Mouse (Mus musculus) thymus, adult 2 months (tissue): Measurements from ENCODE around the gene Otud5. TPM values are rescaled to one million over a fixed set of nuclear protein-coding genes. Genes with fewer than 3 reads are reported as not detected.
A peak's percentile ranks its signal among the peaks of the same experiment; 100 is the strongest.

ENCODE experiments used
- DNase-seq: peaks from one replicate; pipeline ENCODE4 v3.0.0; 2021
- H3K27ac ChIP-seq: fragments of 200-500 bp; 2 replicates; pipeline ENCODE4 v1.5.1; 2012; ENCODE audit warnings: low read length, control low read depth; ENCODE audit not compliant: control insufficient read depth, insufficient read depth
- H3K27me3 ChIP-seq: fragments of 200-500 bp; 2 replicates; pipeline ENCODE4 v1.6.1; 2012; ENCODE audit warnings: mild to moderate bottlenecking, low read length, moderate library complexity, mixed read lengths; ENCODE audit not compliant: control insufficient read depth, insufficient read depth
- H3K36me3 ChIP-seq: fragments of 200-500 bp; 2 replicates; pipeline ENCODE4 v1.6.1; 2012; ENCODE audit warnings: mild to moderate bottlenecking, low read length, moderate library complexity; ENCODE audit not compliant: control insufficient read depth, insufficient read depth
- H3K4me1 ChIP-seq: fragments of 200-500 bp; replicated peaks from 2 replicates; pipeline ENCODE4 v1.6.1; 2012; ENCODE audit warnings: low read length; ENCODE audit not compliant: control insufficient read depth, insufficient read depth
- H3K4me3 ChIP-seq: fragments of 200-500 bp; 2 replicates; pipeline ENCODE4 v1.5.1; 2012; ENCODE audit warnings: mild to moderate bottlenecking, low read length, control low read depth, moderate library complexity; ENCODE audit not compliant: control insufficient read depth, insufficient read depth
- CTCF ChIP-seq: fragments of 200-500 bp; IDR thresholded peaks from 2 replicates; pipeline ENCODE4 v1.5.1; 2012; ENCODE audit warnings: mild to moderate bottlenecking, control low read depth, low read length, moderate library complexity, borderline replicate concordance; ENCODE audit not compliant: control insufficient read depth, poor library complexity, insufficient read depth; ENCODE audit errors: extremely low read depth
- POLR2A ChIP-seq: fragments of 200-500 bp; IDR thresholded peaks from 2 replicates; pipeline ENCODE4 v1.6.1; 2012; ENCODE audit warnings: mild to moderate bottlenecking, low read length, control low read depth, moderate library complexity; ENCODE audit not compliant: control insufficient read depth, poor library complexity, insufficient read depth; ENCODE audit errors: extremely low read depth
- WGBS: fragments of 180-500 bp; shearing (Covaris S2); methylation state at CpG from one replicate; pipeline ENCODE4 v1.1.7; 2018; 5-methylcytosine and 5-hydroxymethylcytosine counted together
- polyA plus RNA-seq: library from polyadenylated mRNA; depleted of rRNA; stranded (reverse); fragments of >200 nt; gene quantifications from 2 replicates; pipeline ENCODE4 v1.2.3, GENCODE M21; 2012

The Otud5 gene
- polyA plus RNA-seq, 1 experiment: 112 TPM

DNA sequence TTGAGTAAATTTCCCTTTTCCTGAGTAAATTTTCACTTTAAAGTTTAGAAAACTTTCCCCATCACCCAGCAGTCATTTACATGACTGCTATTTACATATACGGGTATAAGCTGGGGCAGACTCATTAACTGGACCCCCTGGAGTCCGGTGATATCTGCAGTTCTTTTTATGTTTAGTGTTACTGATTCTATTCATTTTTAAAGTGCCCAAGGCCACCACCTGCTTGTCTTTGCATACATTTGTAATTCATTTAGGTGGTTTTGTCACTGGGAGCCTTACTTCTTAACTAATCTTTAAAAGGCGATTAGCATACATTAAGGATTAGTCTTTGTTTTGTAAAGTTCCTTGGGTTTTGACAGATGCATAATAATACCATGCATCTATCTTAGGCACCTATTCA, 28.7 kb downstream of the Otud5 start:
- no peak overlapping the region for H3K27ac ChIP-seq
- WGBS: 93% methylated on average over 3 of the region's 3 CpGs
- H3K4me3 ChIP-seq: no peak overlapping the region
- DNase-seq: no peak
- H3K27me3 ChIP-seq: no peaks in the 10 kb centered on the region
- peaks cover 6% of the 10 kb centered on the region for H3K4me1 ChIP-seq
- TF ChIP-seq POLR2A (no peak), CTCF (no peak)
- peaks cover 28% of the 10 kb centered on the region for H3K36me3 ChIP-seq

DNA sequence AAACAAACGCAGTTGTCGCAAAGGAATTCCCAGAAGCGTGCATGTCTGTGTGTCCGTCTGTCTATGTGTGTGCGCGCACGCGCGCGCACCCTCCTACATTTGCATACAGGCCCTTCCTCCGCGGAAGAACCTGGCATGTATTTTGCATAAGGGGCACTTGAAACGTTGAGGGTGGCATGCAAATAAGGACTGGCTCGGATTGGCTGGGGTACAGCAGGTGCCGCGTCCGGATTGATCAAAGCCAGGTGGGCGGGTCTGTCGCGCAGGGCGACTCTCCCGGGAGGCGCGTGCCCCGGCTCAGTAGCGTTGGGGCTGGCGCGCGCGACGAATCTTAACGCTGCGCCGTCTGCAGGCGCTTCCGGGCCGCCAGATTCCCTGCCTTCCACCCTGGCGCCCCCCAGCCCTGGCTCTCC, 36.8 kb downstream of the Otud5 start, which contains the start of gene Pim2:
Gene Pim2 (plus strand): TSS at position 256 of the 413 bp plus-strand sequence.
- TF ChIP-seq CTCF (no peak), POLR2A (peak; percentile 72)
- DNase-seq: peak; percentile 86
- H3K4me3 ChIP-seq: peak within 1 kb of the TSS; percentile 78
- WGBS: 1% methylated on average over 31 of the region's 38 CpGs
- H3K4me1 ChIP-seq: peaks cover 13% of the 10 kb centered on the region
- H3K27me3 ChIP-seq: no peaks in the 10 kb centered on the region
- H3K36me3 ChIP-seq: peaks cover 10% of the 10 kb centered on the region; the same call in 1 of the 2 replicates
- no peak within 1 kb of the TSS for H3K27ac ChIP-seq

DNA sequence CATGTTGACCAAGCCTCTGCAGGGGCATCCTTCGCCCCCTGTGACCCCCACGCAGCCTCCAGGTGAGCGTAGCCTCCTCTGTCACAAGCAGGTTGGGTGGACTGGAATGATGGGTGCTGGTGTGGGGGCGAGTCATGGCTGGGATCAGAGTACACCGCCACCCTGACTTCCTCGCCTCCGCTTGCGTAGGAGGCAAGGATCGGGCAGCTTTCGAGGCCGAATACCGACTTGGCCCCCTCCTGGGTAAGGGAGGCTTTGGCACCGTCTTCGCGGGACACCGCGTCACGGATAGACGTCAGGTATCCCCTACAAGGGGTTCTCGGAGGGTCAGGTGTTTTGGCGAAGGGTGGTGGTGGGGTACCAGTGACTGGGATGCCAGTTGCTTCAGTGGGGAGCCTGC, 37.3 kb downstream of the Otud5 start:
- H3K27ac ChIP-seq: no peak overlapping the region
- DNase-seq: peak; percentile 19
- 5% methylated on average over 17 of the region's 21 CpGs for WGBS

DNA sequence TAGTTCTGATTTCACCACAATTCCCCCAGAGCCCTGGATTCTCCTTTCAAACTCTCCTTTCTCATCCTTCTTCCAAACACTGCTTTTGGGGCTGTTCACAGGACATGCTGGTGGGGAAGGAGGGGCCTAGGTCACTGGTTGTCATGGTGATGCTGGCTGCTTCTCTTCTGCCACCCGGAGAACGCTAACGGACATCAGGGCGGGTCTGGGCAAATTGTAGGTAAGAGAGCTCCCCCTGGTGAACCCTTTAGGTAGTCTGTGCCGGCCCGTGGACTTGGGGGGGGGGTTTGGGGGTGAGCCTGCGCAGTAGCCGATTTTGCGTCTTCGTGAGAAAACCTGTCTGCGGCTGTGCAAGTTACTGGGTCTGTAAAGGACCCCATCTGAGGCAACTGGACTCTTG, 38.7 kb downstream of the Otud5 start:
- peak; percentile 43 for DNase-seq
- Histone ChIP-seq H3K4me1 (peaks cover 15% of the 10 kb centered on the region), H3K27ac (no peak overlapping the region), H3K36me3 (no peaks in the 10 kb centered on the region), H3K27me3 (no peaks in the 10 kb centered on the region), H3K4me3 (peak overlapping the region; percentile 14; the same call in 1 of the 2 replicates)
- TF ChIP-seq CTCF (peak; percentile 53; the same call in 1 of the 2 replicates), POLR2A (no peak)
- WGBS: 1% methylated on average over 11 of the region's 11 CpGs

More for the DNA sequence above, 37.3 kb downstream of the Otud5 start:
- Histone ChIP-seq H3K4me3 (peak overlapping the region; percentile 78), H3K36me3 (peaks cover 6% of the 10 kb centered on the region; the same call in 1 of the 2 replicates), H3K27me3 (no peaks in the 10 kb centered on the region), H3K4me1 (peaks cover 13% of the 10 kb centered on the region)
- TF ChIP-seq CTCF: no peak
- TF ChIP-seq POLR2A: no peak

DNA sequence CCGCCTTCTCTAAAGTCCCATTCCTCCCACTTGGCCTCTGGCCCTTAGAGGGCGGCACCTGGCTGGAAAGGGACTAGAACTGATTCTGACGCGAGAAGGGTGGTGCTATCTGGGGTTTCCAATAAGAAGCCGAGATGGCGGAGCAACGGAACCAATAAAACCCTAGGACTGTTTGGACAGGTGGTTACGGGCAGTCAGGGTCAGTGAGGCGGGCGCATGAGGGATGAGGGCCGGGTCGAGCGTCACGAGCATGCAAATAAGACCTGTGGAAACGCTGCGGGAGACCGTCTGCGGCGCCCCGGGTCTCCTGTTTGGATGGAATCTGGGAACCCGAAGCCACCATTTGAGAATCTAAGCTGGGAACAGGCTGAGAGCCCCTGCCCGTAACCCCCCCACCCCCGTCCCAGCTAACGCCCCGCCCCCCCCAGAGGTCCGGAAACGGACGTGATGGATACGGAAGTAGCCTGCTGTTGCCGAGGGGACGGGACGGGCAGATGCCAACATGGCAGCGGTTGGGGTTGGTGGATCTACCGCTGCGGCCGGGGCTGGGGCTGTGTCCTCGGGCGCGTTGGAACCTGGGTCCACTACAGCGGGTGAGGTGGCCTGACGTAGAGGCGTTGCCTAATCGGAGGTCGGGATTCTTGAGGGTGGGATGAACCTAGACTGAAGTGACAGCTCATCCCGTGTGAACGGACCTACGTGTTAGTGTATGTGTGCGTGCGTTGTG, 42.8 kb downstream of the Otud5 start, which contains the start of gene Slc35a2:
Gene Slc35a2 (plus strand): TSS at position 188 of the 727 bp plus-strand sequence.
- H3K4me3 ChIP-seq: peak within 1 kb of the TSS; percentile 80
- H3K36me3 ChIP-seq: no peaks in the 10 kb centered on the region
- no peaks in the 10 kb centered on the region for H3K27me3 ChIP-seq
- peak; percentile 55 for DNase-seq
- H3K4me1 ChIP-seq: peaks cover 11% of the 10 kb centered on the region
- TF ChIP-seq CTCF (no peak), POLR2A (0 out of 2 replicates have a peak, but pooled peaks have one; percentile 26)
- H3K27ac ChIP-seq: no peak within 1 kb of the TSS
- under 1% methylated on average over 44 of the region's 49 CpGs for WGBS

DNA sequence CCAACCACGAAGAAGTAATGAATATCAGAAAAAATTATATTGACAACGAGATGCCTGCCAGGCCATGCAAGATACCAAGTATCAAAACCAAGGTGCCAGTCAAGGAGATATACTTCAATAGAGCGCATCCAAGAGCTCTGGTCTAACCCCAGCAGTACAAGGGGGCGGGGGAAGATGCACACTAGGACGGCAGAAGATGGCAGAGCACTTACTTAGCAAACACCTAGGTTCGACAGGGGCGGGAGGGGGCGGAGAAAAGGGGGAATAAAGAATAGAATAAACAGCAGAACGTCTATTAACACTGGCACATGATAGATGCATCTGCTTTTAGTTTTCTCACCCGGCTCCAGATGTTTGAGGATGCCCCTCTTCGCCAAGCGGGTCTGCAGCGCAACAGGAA, 57.0 kb downstream of the Otud5 start:
- H3K4me3 ChIP-seq: peak overlapping the region; percentile 100
- 0 out of 2 replicates have a peak, but pooled peaks cover 2% of the 10 kb centered on the region for H3K4me1 ChIP-seq
- WGBS: 12% methylated on average over 13 of the region's 13 CpGs
- H3K36me3 ChIP-seq: peaks cover 16% of the 10 kb centered on the region; the same call in 1 of the 2 replicates
- peak overlapping the region; percentile 96; the same call in 1 of the 2 replicates for H3K27ac ChIP-seq
- DNase-seq: peak; percentile 13
- H3K27me3 ChIP-seq: no peaks in the 10 kb centered on the region
- no peak for TF ChIP-seq CTCF
- no peak for TF ChIP-seq POLR2A
